Comparison of ENCODE assay signal across 9 mouse cellular contexts in genomic region chr10:84488315-84488714, GRCm38 (mm10). TPM values are rescaled to one million over a fixed set of nuclear protein-coding genes. Genes with fewer than 3 reads are reported as not detected.
DNase-seq lines count a peak whose midpoint lies in the region; ATAC-seq and TF ChIP-seq lines count a peak whose summit lies in the region.
"Had no signal": no experiment of that assay in that cellular context is flagged by ENCODE, and none has a peak within 500 bp of the region (broad histone marks: within the 10 kb centered on the region; RNA-seq: fewer than 3 reads in every experiment).

No protein-coding gene starts in this region.

- H3K27ac ChIP-seq in hindbrain, embryonic 11.5 days (ENCODE audit: low read depth, low read length), result no peak overlapping the region
- no peak overlapping the region for H3K27ac ChIP-seq in hindbrain, embryonic 14.5 days
- H3K27ac ChIP-seq in layer of hippocampus, adult 2 months, result no peak overlapping the region

- no peak overlapping the region for H3K4me3 ChIP-seq in hindbrain, embryonic 11.5 days (ENCODE audit: low read depth, low read length)
- no peak overlapping the region for H3K4me3 ChIP-seq in hindbrain, embryonic 14.5 days (replicated peaks; ENCODE audit: low read length)
- H3K4me3 ChIP-seq in layer of hippocampus, adult 2 months, result no peak overlapping the region
- H3K4me3 ChIP-seq: megakaryocyte, embryonic 14.5 days had no signal

- H3K9ac ChIP-seq in hindbrain, embryonic 11.5 days (ENCODE audit: low read depth, low read length), result no peak overlapping the region
- no peak overlapping the region for H3K9ac ChIP-seq in hindbrain, embryonic 14.5 days

- H3K4me2 ChIP-seq in hindbrain, embryonic 11.5 days (replicated peaks; ENCODE audit: low read depth, low read length), result no peak overlapping the region
- H3K4me2 ChIP-seq in hindbrain, embryonic 14.5 days (replicated peaks), result no peak overlapping the region

- H3K36me3 ChIP-seq in hindbrain, embryonic 11.5 days (ENCODE audit: control insufficient read depth, insufficient read depth, low read length), result no peaks in the 10 kb centered on the region
- H3K36me3 ChIP-seq in hindbrain, embryonic 14.5 days (replicated peaks; ENCODE audit: control insufficient read depth, insufficient read depth), result no peaks in the 10 kb centered on the region

- no peaks in the 10 kb centered on the region for H3K27me3 ChIP-seq in hindbrain, embryonic 11.5 days (ENCODE audit: control insufficient read depth, insufficient read depth, low read length)
- no peaks in the 10 kb centered on the region for H3K27me3 ChIP-seq in hindbrain, embryonic 14.5 days (ENCODE audit: control insufficient read depth, insufficient read depth, low read length)

- no peak for ATAC-seq in hindbrain, embryonic 11.5 days (ENCODE audit: low FRiP score)
- ATAC-seq in hindbrain, embryonic 14.5 days (ENCODE audit: low FRiP score), result no peak
- peak; percentile 76 for ATAC-seq in monocyte, adult 5-6 weeks (replicated peaks; ENCODE audit: insufficient number of reproducible peaks, low FRiP score, low TSS enrichment, poor library complexity, severe bottlenecking)

- no peaks in the 10 kb centered on the region for H3K9me3 ChIP-seq in hindbrain, embryonic 11.5 days (ENCODE audit: control insufficient read depth, low read length)
- H3K9me3 ChIP-seq in hindbrain, embryonic 14.5 days (ENCODE audit: control insufficient read depth, low read length), result no peaks in the 10 kb centered on the region

- peak; percentile 83 for TF ChIP-seq CTCF in layer of hippocampus, adult 2 months (conservative IDR thresholded peaks at IDR 0.05)

- 38% methylated on average over 6 of the region's 6 CpGs for WGBS in hindbrain, embryonic 11.5 days
- 47% methylated on average over 6 of the region's 6 CpGs for WGBS in hindbrain, embryonic 14.5 days

- DNase-seq in hindbrain, embryonic 11.5 days (ENCODE audit: low spot score), result peak; percentile 66
- DNase-seq in hindbrain, embryonic 14.5 days (ENCODE audit: low spot score), result no peak
- DNase-seq in ES-CJ7 (ENCODE audit: low read depth, low spot score), result peak; percentile 77
- DNase-seq in brain, adult 2 months (ENCODE audit: low read depth, low spot score), result peak; percentile 33
- DNase-seq in frontal cortex, postnatal 36 days (ENCODE audit: low spot score in 2 of 2), result peak; percentile 8 to 35
- peak; percentile 17 to 43 for DNase-seq in layer of hippocampus, adult 2 months (ENCODE audit: low spot score in 2 of 2)
- DNase-seq in thymus, adult 18-20 months, result peak; percentile 17 to 37

- H3K4me1 ChIP-seq in hindbrain, embryonic 11.5 days (replicated peaks; ENCODE audit: control insufficient read depth, insufficient read depth, low read length), result no peaks in the 10 kb centered on the region
- no peaks in the 10 kb centered on the region for H3K4me1 ChIP-seq in hindbrain, embryonic 14.5 days (replicated peaks; ENCODE audit: control insufficient read depth, insufficient read depth, low read length)

RNA-seq across cellular contexts. Expression of gene Ckap4, which starts 45.5 kb away (rescaled TPM):
- 90.8 and 91.1 TPM in 2 replicates for polyA plus RNA-seq in hindbrain, embryonic 11.5 days (2014; fragmentation: Nextera tagmentation; extraction: Ambion mirVana)
- polyA plus RNA-seq in hindbrain, embryonic 14.5 days (2014; fragmentation: Nextera tagmentation; extraction: Ambion mirVana), result 71.0 and 74.4 TPM in 2 replicates
- total RNA-seq in layer of hippocampus, adult 2 months (2021), result 10 to 100 TPM; 20.2 to 20.3 TPM
- total RNA-seq in monocyte, adult 5-6 weeks (2017), result 11.0 to 16.6 TPM (median 12.2 TPM) in 3 replicates

RNA-seq across cellular contexts. Expression of gene Nuak1, which starts 47.9 kb away (rescaled TPM):
- 5.1 and 5.7 TPM in 2 replicates for polyA plus RNA-seq in hindbrain, embryonic 11.5 days (2014; fragmentation: Nextera tagmentation; extraction: Ambion mirVana)
- polyA plus RNA-seq in hindbrain, embryonic 14.5 days (2014; fragmentation: Nextera tagmentation; extraction: Ambion mirVana), result 4.9 TPM in 2 replicates
- total RNA-seq in layer of hippocampus, adult 2 months (2021), result 10 to 100 TPM; 47.9 to 51.4 TPM
- total RNA-seq in monocyte, adult 5-6 weeks (2017), result 0.29 to 0.48 TPM in 2 of 3 replicates, not detected in the other

Comparison
In these comparisons a context has a peak if more than half of its experiments do, and no peak if none do; other contexts are left out.
1. RNA of gene Nuak1, which starts 47.9 kb away (total RNA-seq): 47.9 to 51.4 TPM in layer of hippocampus, adult 2 months; 0.29 to 0.48 TPM in monocyte, adult 5-6 weeks; every median in the first group is over 10 times any median in the second.